Mouse (Mus musculus) spleen, adult 2 months (tissue): ENCODE results near the gene Homer2. TPM values are rescaled to one million over a fixed set of nuclear protein-coding genes. Genes with fewer than 3 reads are reported as not detected.
A peak's percentile ranks its signal among the peaks of the same experiment; 100 is the strongest.

Source experiments
- DNase-seq, 2 experiments: peaks; one replicate each; pipeline versions ENCODE4 v3.0.0 to v3.0.0-alpha.2; 2012 to 2021; ENCODE audit warnings: low spot score in 2 of 2, low read depth in 1 of 2
- H3K27ac ChIP-seq: fragments of 200-500 bp; 2 replicates; pipeline ENCODE4 v1.5.1; 2012; ENCODE audit warnings: low read length, inconsistent platforms; ENCODE audit not compliant: insufficient read depth
- H3K27me3 ChIP-seq: fragments of 200-500 bp; 2 replicates; pipeline ENCODE4 v1.6.1; 2012; ENCODE audit warnings: mild to moderate bottlenecking, moderate library complexity, low read length, inconsistent platforms; ENCODE audit not compliant: control insufficient read depth, insufficient read depth
- H3K36me3 ChIP-seq: fragments of 200-500 bp; 2 replicates; pipeline ENCODE4 v1.6.1; 2012; ENCODE audit warnings: mild to moderate bottlenecking, low read length, inconsistent platforms; ENCODE audit not compliant: control insufficient read depth, insufficient read depth
- H3K4me1 ChIP-seq: fragments of 200-500 bp; 2 replicates; pipeline ENCODE4 v1.6.1; 2011; ENCODE audit warnings: inconsistent platforms; ENCODE audit not compliant: control insufficient read depth, insufficient read depth, insufficient read length
- H3K4me3 ChIP-seq: fragments of 200-500 bp; 2 replicates; pipeline ENCODE4 v1.5.1; 2011; ENCODE audit warnings: mild to moderate bottlenecking, inconsistent platforms; ENCODE audit not compliant: insufficient read depth, insufficient read length; ENCODE audit errors: extremely low read depth
- CTCF ChIP-seq: fragments of 200-500 bp; IDR thresholded peaks from 2 replicates; pipeline ENCODE4 v1.5.1; 2011; ENCODE audit warnings: mild to moderate bottlenecking, inconsistent platforms; ENCODE audit not compliant: insufficient read depth, insufficient read length, insufficient replicate concordance; ENCODE audit errors: extremely low read depth
- POLR2A ChIP-seq: fragments of 200-500 bp; IDR thresholded peaks from 2 replicates; pipeline ENCODE4 v1.6.1; 2011; ENCODE audit warnings: low read depth, low read length, inconsistent platforms
- WGBS: fragments of 180-500 bp; shearing (Covaris S2); methylation state at CpG from one replicate; pipeline ENCODE4 v1.1.7; 2018; 5-methylcytosine and 5-hydroxymethylcytosine counted together
- polyA plus RNA-seq: library from polyadenylated mRNA; depleted of rRNA; stranded (reverse); fragments of >200 nt; gene quantifications from 2 replicates; pipeline ENCODE4 v1.2.3, GENCODE M21; 2012

The Homer2 gene
- polyA plus RNA-seq, 1 experiment: 0.95 TPM

DNA sequence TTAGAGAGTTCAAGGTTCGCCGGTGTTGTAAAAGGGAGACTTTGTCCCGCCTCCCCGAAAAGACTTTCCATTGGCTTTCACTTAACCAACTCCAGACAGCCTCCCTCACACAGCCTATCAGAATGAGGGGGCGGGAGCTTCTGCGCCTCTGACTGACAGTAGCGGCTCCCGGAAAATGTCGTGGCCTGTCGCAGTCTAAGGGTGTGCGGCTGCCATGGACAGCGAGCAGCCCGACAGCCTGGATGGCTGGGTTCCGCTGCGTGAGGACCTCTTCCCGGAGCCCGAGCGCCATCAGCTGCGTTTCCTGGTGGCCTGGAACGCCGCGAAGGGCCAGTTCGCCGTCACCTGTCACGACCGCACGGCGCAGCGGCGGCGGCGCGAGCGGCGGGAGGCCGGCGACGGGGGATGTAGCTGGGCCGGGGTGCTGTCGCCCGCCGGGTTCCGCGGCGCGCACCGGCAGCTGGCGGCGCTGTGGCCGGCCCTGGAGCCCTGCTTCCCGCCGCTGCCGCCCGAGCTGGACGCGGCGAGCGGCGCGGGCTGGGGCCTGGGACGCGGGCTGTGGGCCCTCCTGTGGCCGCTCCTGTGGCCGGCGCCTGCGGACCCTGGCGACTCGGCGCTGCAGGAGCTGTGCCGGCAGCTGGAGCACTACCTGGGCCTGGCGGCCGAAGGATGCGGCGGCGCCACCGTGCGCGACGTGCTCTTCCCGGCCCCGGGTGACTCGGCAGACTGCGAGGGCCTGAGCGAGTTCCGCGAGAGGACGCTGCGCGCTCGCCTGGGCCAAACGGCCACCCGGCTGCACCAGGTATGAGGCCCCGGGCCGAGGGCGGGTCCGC, 136.0 kb downstream of the Homer2 start, which contains the start of gene Whamm:
TSS of gene Whamm (plus strand) at position 159 of the 833 bp plus-strand sequence.
- Histone ChIP-seq H3K27me3 (no peaks in the 10 kb centered on the region), H3K36me3 (peaks cover 5% of the 10 kb centered on the region), H3K4me3 (peak within 1 kb of the TSS; percentile 83), H3K4me1 (peaks cover 6% of the 10 kb centered on the region), H3K27ac (peak within 1 kb of the TSS; percentile 95)
- under 1% methylated on average over 79 of the region's 96 CpGs for WGBS
- TF ChIP-seq CTCF: no peak
- TF ChIP-seq POLR2A: peak; percentile 97
- peak; percentile 87 to 93 for DNase-seq

DNA sequence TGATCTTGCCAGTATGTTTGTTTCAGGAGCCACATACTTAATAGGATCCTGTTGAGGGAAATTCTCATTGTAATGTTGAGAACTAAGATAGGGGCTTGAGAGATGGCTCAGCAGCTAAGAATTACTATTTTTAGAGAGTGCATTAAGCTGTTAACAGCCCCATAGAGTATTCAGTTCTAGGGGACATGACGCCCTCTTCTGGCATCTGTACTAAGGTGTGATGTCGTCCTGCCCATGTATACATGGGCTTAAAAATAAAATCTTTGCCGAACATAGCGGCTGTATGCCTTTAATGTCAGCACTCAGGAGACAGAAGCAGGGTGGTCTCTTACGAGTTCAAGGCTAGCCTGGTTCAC, 136.6 kb downstream of the Homer2 start:
- no peak overlapping the region for H3K27ac ChIP-seq
- H3K27me3 ChIP-seq: no peaks in the 10 kb centered on the region
- 5% methylated on average over 5 of the region's 5 CpGs for WGBS
- H3K36me3 ChIP-seq: peaks cover 2% of the 10 kb centered on the region; the same call in 1 of the 2 replicates
- TF ChIP-seq POLR2A (no peak), CTCF (no peak)
- no peak for DNase-seq
- peak overlapping the region; percentile 53 for H3K4me3 ChIP-seq
- H3K4me1 ChIP-seq: peaks cover 6% of the 10 kb centered on the region

DNA sequence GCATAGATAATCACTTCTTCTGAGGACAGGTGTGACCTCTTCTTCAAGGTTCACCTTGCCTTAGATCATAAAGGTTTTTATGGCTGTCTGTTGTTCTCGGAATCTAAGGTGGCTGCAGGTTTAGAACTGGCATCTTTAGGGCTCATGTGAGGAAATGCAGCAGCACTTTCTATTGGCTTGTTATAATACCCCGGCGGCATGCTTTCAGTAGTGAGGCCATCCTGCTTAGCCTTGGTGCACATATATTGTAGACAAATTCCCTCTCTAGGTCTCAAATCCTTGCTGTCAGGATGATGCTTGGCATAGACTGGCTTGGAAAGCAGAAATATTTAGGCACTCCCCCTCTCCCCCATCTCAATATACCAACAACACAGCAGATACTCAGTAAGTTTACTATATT, 137.1 kb downstream of the Homer2 start:
- WGBS: 95% methylated on average over 3 of the region's 3 CpGs
- no peak for TF ChIP-seq POLR2A
- TF ChIP-seq CTCF: no peak
- Histone ChIP-seq H3K36me3 (no peaks in the 10 kb centered on the region), H3K4me3 (no peak overlapping the region), H3K27ac (no peak overlapping the region), H3K4me1 (peaks cover 6% of the 10 kb centered on the region), H3K27me3 (no peaks in the 10 kb centered on the region)
- no peak for DNase-seq

DNA sequence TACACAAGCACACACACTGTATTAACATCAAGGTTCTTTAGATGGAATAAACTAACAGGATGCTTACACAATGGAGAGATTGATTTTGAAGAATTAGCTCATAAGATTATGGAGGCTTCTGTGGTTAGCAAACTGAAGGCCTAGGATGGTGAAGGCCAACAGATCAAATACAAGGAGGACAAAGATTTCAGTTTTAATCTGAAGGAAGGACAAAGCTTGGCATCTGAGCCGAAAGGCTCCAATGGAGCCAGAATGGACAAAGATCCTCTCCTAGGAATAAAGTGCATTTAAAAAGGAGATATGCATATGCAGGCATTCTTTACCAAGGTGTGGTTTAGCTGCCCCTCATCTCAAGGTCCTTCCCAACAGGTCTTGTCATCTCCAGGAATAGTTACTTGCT, 137.5 kb downstream of the Homer2 start:
- TF ChIP-seq POLR2A: no peak
- no peak for TF ChIP-seq CTCF
- 97% methylated on average over 1 of the region's 1 CpGs for WGBS
- no peaks in the 10 kb centered on the region for H3K27me3 ChIP-seq
- no peak overlapping the region for H3K4me3 ChIP-seq
- peaks cover 6% of the 10 kb centered on the region for H3K4me1 ChIP-seq
- H3K27ac ChIP-seq: no peak overlapping the region
- H3K36me3 ChIP-seq: no peaks in the 10 kb centered on the region
- no peak for DNase-seq

DNA sequence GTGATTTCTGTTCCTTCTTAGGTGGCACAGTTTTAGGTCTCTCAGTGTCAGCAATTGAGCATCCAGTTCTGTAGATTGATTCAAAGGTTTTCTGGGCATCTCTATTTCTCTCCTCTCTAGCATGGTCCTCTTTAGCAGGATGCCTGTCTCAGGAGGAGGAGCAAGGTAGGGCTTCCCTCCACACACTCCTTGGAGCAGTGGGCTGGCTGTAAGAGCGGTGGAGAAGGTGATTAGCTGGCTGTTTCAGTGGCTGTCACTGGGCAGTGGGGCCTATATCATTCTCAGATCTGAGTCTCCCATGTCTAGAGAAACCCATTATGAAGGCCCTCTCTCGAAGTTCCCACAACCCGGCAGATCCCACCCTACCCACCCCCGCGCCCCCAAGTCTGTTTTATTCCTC, 139.9 kb downstream of the Homer2 start:
- H3K27ac ChIP-seq: no peak overlapping the region
- TF ChIP-seq CTCF (no peak), POLR2A (no peak)
- peaks cover 2% of the 10 kb centered on the region for H3K4me1 ChIP-seq
- no peaks in the 10 kb centered on the region for H3K27me3 ChIP-seq
- H3K4me3 ChIP-seq: no peak overlapping the region
- H3K36me3 ChIP-seq: no peaks in the 10 kb centered on the region
- no peak for DNase-seq
- WGBS: 95% methylated on average over 5 of the region's 5 CpGs

DNA sequence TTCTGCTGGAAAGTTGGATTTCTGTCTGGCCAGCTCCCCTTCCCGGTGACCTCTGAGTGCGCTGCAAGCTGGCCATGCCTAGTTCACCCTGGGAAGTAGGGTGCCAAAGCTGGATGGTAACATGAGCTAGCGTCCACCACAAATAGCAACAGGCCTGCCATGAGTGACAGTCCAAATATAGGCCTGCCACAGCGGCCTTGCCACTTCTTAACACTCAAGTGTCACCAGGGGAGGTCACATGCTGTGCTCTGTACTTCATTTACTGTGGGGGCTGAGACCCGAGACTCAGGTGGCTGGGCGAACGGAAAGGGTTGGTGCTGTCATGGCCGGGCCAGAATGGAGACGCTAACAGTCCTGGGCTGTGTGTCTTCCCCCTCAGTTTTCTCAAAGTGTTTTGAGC, 140.4 kb downstream of the Homer2 start, which contains the start of gene Fsd2:
TSS of gene Fsd2 (minus strand) at position 53 of the 400 bp plus-strand sequence.
- Histone ChIP-seq H3K4me3 (no peak within 1 kb of the TSS), H3K36me3 (no peaks in the 10 kb centered on the region), H3K4me1 (no peaks in the 10 kb centered on the region; the same call in none of the 2 replicates), H3K27ac (no peak within 1 kb of the TSS), H3K27me3 (no peaks in the 10 kb centered on the region)
- WGBS: 90% methylated on average over 9 of the region's 9 CpGs
- TF ChIP-seq POLR2A: no peak
- no peak for TF ChIP-seq CTCF
- no peak for DNase-seq

DNA sequence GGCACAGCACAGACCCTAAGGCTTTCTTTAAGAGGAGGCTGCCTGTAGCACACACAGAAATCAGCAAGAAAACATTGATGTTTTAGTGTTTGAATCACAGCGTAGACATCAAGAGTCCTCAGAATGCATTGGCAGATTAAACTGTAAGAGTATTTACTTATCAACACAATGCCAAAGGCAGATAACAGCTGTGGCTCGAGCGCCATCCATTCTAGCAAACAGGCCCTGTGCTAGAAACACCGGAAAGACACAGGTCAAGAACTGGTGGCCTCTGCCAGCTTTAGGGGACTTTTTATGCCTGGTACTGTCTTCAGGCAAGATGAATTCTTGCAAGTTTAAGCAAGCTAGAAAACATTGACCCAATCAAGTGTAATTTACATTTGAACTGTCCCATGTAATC, 141.0 kb downstream of the Homer2 start:
- H3K4me1 ChIP-seq: no peaks in the 10 kb centered on the region
- no peaks in the 10 kb centered on the region for H3K36me3 ChIP-seq
- DNase-seq: no peak
- H3K4me3 ChIP-seq: no peak overlapping the region
- WGBS: 80% methylated on average over 4 of the region's 4 CpGs
- no peak overlapping the region for H3K27ac ChIP-seq
- TF ChIP-seq CTCF: no peak
- no peaks in the 10 kb centered on the region for H3K27me3 ChIP-seq
